Mouse (Mus musculus): ENCODE data around the gene Dnah9. TPM values are rescaled to one million over a fixed set of nuclear protein-coding genes. Genes with fewer than 3 reads are reported as not detected.

Gene Dnah9
- total and polyA plus RNA-seq, 2 experiments from 2014 or later = 2.7 to 3.5 TPM

DNA sequence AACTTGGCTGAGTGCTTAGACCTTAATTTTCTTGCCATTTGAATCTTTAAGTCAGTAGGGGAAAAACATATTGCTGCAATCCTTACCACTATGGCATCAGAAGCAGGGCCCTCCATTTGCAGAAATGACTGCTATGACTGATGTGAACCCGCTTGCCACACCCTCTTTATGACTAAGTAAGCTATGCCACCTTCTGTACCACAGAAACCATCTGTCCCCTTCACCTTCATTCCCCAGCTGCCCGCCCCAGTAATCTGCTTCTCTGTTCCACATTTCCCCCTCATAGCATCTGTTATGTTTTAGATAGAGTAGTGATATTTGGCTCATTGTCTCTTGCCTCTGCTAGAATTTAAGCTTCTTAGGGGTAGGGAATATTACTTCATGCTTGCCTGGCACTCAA, 237.6 kb downstream of the Dnah9 start:
- DNase-seq (ENCODE audit: low spot score) (no peak), ATAC-seq (no peak)
- Histone ChIP-seq H3K4me3 (ENCODE audit: low read length) (no peak overlapping the region), H3K9me3 (ENCODE audit: low read length) (0 out of 2 replicates have a peak, but pooled peaks cover under 1% of the 10 kb centered on the region), H3K9ac (replicated peaks; ENCODE audit: low read length) (no peak overlapping the region), H3K4me2 (ENCODE audit: low read depth, low read length) (no peak overlapping the region), H3K27me3 (ENCODE audit: insufficient read depth, low read length) (no peaks in the 10 kb centered on the region), H3K4me1 (ENCODE audit: insufficient read depth, low read length) (no peaks in the 10 kb centered on the region), H3K36me3 (ENCODE audit: insufficient read depth, low read length) (no peaks in the 10 kb centered on the region), H3K27ac (no peak overlapping the region)
- TF ChIP-seq CTCF (IDR thresholded peaks at IDR 0.05; ENCODE audit: low read depth) = no peak
- WGBS = 70% methylated on average over 2 of the region's 2 CpGs

DNA sequence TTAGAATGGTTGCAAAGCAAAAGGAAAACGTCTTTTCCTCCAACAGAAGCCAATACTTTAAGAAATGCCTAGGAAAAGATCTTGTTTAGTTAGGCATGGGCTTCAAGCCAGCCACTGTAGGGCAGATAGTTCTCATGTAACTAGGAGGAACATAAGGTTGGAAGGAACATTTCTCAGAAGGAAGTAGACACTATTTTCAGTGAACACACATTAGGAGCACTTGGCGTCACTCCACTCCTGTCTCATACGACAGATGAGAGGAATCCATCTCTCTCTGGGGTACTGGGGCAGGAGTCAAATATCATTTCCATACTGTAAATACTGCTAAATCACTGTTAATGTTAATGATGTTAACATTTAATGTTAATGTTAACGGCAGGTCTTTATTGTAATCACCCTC, 238.0 kb downstream of the Dnah9 start:
- Histone ChIP-seq H3K4me2 (ENCODE audit: low read depth, low read length) (no peak overlapping the region), H3K27ac (no peak overlapping the region), H3K36me3 (ENCODE audit: insufficient read depth, low read length) (no peaks in the 10 kb centered on the region), H3K9me3 (ENCODE audit: low read length) (no peaks in the 10 kb centered on the region), H3K4me1 (ENCODE audit: insufficient read depth, low read length) (no peaks in the 10 kb centered on the region), H3K27me3 (ENCODE audit: insufficient read depth, low read length) (no peaks in the 10 kb centered on the region), H3K9ac (replicated peaks; ENCODE audit: low read length) (no peak overlapping the region), H3K4me3 (ENCODE audit: low read length) (no peak overlapping the region)
- DNase-seq (ENCODE audit: low spot score) (no peak), ATAC-seq (no peak)
- TF ChIP-seq CTCF (IDR thresholded peaks at IDR 0.05; ENCODE audit: low read depth) = no peak
- 61% methylated on average over 4 of the region's 4 CpGs for WGBS

DNA sequence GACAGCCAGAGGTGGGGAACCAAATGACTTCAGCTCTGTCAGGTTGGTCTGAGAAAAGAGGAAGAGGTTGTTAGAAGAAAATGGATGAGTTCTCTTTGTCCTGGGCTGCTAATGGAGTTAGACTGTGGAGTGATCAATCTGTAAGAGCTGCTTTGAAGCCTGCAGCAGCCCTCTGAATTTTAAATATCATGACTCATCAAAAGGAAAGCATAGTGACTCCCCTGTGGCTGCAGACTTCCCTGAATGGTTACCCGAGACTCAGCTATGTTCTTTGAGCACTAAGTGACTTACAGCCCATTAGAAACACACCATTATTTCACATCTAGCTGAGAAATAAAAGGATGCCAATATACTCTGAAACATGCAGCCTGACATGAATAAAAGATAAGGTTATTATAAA, 240.4 kb downstream of the Dnah9 start:
- ATAC-seq = no peak

GRCm38 (mm10) chr11:65918480-65919236, 249.7 kb downstream of the Dnah9 start:
- H3K27me3 ChIP-seq (ENCODE audit: insufficient read depth, low read length) = no peaks in the 10 kb centered on the region
- DNase-seq (ENCODE audit: low spot score) (no peak), ATAC-seq (no peak)
- H3K4me3 ChIP-seq (ENCODE audit: low read length) = no peak overlapping the region
- H3K4me2 ChIP-seq (ENCODE audit: low read depth, low read length) = no peak overlapping the region
- H3K36me3 ChIP-seq (ENCODE audit: insufficient read depth, low read length) = no peaks in the 10 kb centered on the region
- H3K27ac ChIP-seq = no peak overlapping the region
- peak; percentile 55 for TF ChIP-seq CTCF (IDR thresholded peaks at IDR 0.05; ENCODE audit: low read depth)
- H3K9ac ChIP-seq (replicated peaks; ENCODE audit: low read length) = no peak overlapping the region
- no peaks in the 10 kb centered on the region for H3K9me3 ChIP-seq (ENCODE audit: low read length)
- WGBS = 66% methylated on average over 10 of the region's 10 CpGs
- H3K4me1 ChIP-seq (ENCODE audit: insufficient read depth, low read length) = no peaks in the 10 kb centered on the region

More for the DNA sequence above, 240.4 kb downstream of the Dnah9 start:
- H3K4me1 ChIP-seq (ENCODE audit: insufficient read depth, low read length) = no peaks in the 10 kb centered on the region
- no peak overlapping the region for H3K4me2 ChIP-seq (ENCODE audit: low read depth, low read length)
- WGBS = 32% methylated on average over 1 of the region's 1 CpGs
- DNase-seq (ENCODE audit: low spot score) = peak; percentile 20
- TF ChIP-seq CTCF (IDR thresholded peaks at IDR 0.05; ENCODE audit: low read depth) = no peak
- H3K9me3 ChIP-seq (ENCODE audit: low read length) = no peaks in the 10 kb centered on the region
- no peaks in the 10 kb centered on the region for H3K27me3 ChIP-seq (ENCODE audit: insufficient read depth, low read length)
- no peaks in the 10 kb centered on the region for H3K36me3 ChIP-seq (ENCODE audit: insufficient read depth, low read length)
- no peak overlapping the region for H3K4me3 ChIP-seq (ENCODE audit: low read length)
- H3K27ac ChIP-seq = no peak overlapping the region
- no peak overlapping the region for H3K9ac ChIP-seq (replicated peaks; ENCODE audit: low read length)

DNA sequence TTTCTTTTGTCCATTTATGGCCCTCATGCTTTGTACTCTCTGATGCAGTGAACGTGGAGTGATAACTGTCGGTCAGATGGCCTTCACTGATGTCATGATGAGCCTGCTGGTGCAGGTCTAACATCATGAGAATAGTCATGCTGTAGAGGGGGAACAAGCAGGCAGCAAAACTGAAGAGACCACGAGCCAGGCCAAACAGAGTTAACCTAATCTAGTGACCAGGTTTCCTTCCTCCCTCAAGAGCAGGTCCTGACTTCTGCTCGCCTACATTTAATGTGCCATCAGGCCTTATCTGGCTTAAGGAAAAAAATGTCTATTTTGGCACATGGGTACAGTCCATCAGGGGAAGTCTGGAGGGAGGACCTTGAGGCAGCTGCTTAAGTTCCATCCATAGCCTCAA, 259.2 kb downstream of the Dnah9 start:
- no peak for ATAC-seq
- WGBS = 79% methylated on average over 4 of the region's 4 CpGs

GRCm38 (mm10) chr11:65905487-65905886, 262.9 kb downstream of the Dnah9 start:
- H3K36me3 ChIP-seq (ENCODE audit: insufficient read depth, low read length) = no peaks in the 10 kb centered on the region
- ATAC-seq (no peak), DNase-seq (ENCODE audit: low spot score) (peak; percentile 81)
- 58% methylated on average over 2 of the region's 2 CpGs for WGBS
- peak; percentile 76 for TF ChIP-seq CTCF (IDR thresholded peaks at IDR 0.05; ENCODE audit: low read depth)
- no peaks in the 10 kb centered on the region for H3K27me3 ChIP-seq (ENCODE audit: insufficient read depth, low read length)
- H3K4me1 ChIP-seq (ENCODE audit: insufficient read depth, low read length) = no peaks in the 10 kb centered on the region
- no peak overlapping the region for H3K4me2 ChIP-seq (ENCODE audit: low read depth, low read length)
- no peak overlapping the region for H3K4me3 ChIP-seq (ENCODE audit: low read length)
- no peak overlapping the region for H3K9ac ChIP-seq (replicated peaks; ENCODE audit: low read length)
- H3K9me3 ChIP-seq (ENCODE audit: low read length) = no peaks in the 10 kb centered on the region
- H3K27ac ChIP-seq = no peak overlapping the region

More for the DNA sequence above, 259.2 kb downstream of the Dnah9 start:
- Histone ChIP-seq H3K9me3 (ENCODE audit: low read length) (no peaks in the 10 kb centered on the region), H3K36me3 (ENCODE audit: insufficient read depth, low read length) (no peaks in the 10 kb centered on the region), H3K27me3 (ENCODE audit: insufficient read depth, low read length) (no peaks in the 10 kb centered on the region), H3K4me2 (ENCODE audit: low read depth, low read length) (no peak overlapping the region), H3K4me3 (ENCODE audit: low read length) (no peak overlapping the region), H3K9ac (replicated peaks; ENCODE audit: low read length) (no peak overlapping the region), H3K27ac (no peak overlapping the region), H3K4me1 (ENCODE audit: insufficient read depth, low read length) (no peaks in the 10 kb centered on the region)
- TF ChIP-seq CTCF (IDR thresholded peaks at IDR 0.05; ENCODE audit: low read depth) = no peak
- DNase-seq (ENCODE audit: low spot score) = no peak

- TF ChIP-seq CTCF (IDR thresholded peaks at IDR 0.05; ENCODE audit: low read depth) = no peak
- no peak overlapping the region for H3K4me2 ChIP-seq (ENCODE audit: low read depth, low read length)
- DNase-seq (ENCODE audit: low spot score) (no peak), ATAC-seq (no peak)
- WGBS = 75% methylated on average over 2 of the region's 2 CpGs
- no peaks in the 10 kb centered on the region for H3K9me3 ChIP-seq (ENCODE audit: low read length)
- H3K9ac ChIP-seq (replicated peaks; ENCODE audit: low read length) = no peak overlapping the region
- no peak overlapping the region for H3K27ac ChIP-seq
- H3K4me3 ChIP-seq (ENCODE audit: low read length) = no peak overlapping the region
- no peaks in the 10 kb centered on the region for H3K27me3 ChIP-seq (ENCODE audit: insufficient read depth, low read length)
- no peaks in the 10 kb centered on the region for H3K36me3 ChIP-seq (ENCODE audit: insufficient read depth, low read length)
- H3K4me1 ChIP-seq (ENCODE audit: insufficient read depth, low read length) = no peaks in the 10 kb centered on the region
Observed at GRCm38 (mm10) chr11:65903944-65904343, 264.4 kb downstream of the Dnah9 start.

All from hindbrain, postnatal 0 days (tissue).